Mouse (Mus musculus) C2C12 (cell line): ENCODE data around the gene Gucy2c. TPM values are rescaled to one million over a fixed set of nuclear protein-coding genes. Genes with fewer than 3 reads are reported as not detected.

Experiments used
- H3K27me3 ChIP-seq: one replicate; pipeline ENCODE4 v1.6.1; 2011; ENCODE audit not compliant: control insufficient read depth, insufficient read depth, insufficient read length
- H3K36me3 ChIP-seq: one replicate; pipeline ENCODE4 v1.6.1; 2011; ENCODE audit not compliant: control insufficient read depth, insufficient read depth
- H3K4me3 ChIP-seq: one replicate; pipeline ENCODE4 v1.5.1; 2011; ENCODE audit warnings: mild to moderate bottlenecking, control low read depth; ENCODE audit not compliant: poor library complexity, insufficient read depth, severe bottlenecking
- H3K79me2 ChIP-seq: one replicate; pipeline ENCODE4 v1.6.1; 2011; ENCODE audit not compliant: control insufficient read depth, insufficient read depth
- H3K79me3 ChIP-seq: one replicate; pipeline ENCODE4 v1.6.1; 2011; ENCODE audit warnings: low read depth, control low read depth
- H3ac ChIP-seq: one replicate; pipeline ENCODE3; 2011; ENCODE audit warnings: low read depth; ENCODE audit not compliant: control insufficient read depth, insufficient read length
- CEBPB ChIP-seq: IDR thresholded peaks from one replicate; pipeline ENCODE4 v1.6.1; 2011; ENCODE audit warnings: low read depth, mild to moderate bottlenecking, control low read depth, moderate library complexity
- CTCF ChIP-seq: IDR thresholded peaks from one replicate; pipeline ENCODE4 v1.5.1; 2011; ENCODE audit not compliant: control insufficient read depth, insufficient read depth, insufficient read length
- FOSL1 ChIP-seq: IDR thresholded peaks from one replicate; pipeline ENCODE4 v1.8.0; 2011; ENCODE audit warnings: mild to moderate bottlenecking, low read length; ENCODE audit not compliant: poor library complexity, insufficient read depth, severe bottlenecking
- MAX ChIP-seq: IDR thresholded peaks from one replicate; pipeline ENCODE4 v1.6.1; 2011; ENCODE audit warnings: mild to moderate bottlenecking, control low read depth
- MYOD1 ChIP-seq: IDR thresholded peaks from one replicate; pipeline ENCODE4 v1.6.1; 2011; ENCODE audit warnings: low read depth; ENCODE audit not compliant: control insufficient read depth, insufficient read length
- MYOG ChIP-seq: IDR thresholded peaks from one replicate; pipeline ENCODE4 v1.6.1; 2011; ENCODE audit not compliant: control insufficient read depth, insufficient read length; ENCODE audit errors: extremely low read depth
- USF1 ChIP-seq: IDR thresholded peaks from one replicate; pipeline ENCODE4 v1.6.1; 2011; ENCODE audit warnings: low read depth, mild to moderate bottlenecking, control low read depth, moderate library complexity
- polyA plus RNA-seq: library from polyadenylated mRNA; unstranded; fragments of >200 nt; fragmentation: generic; extraction: Trizol; gene quantifications from one replicate; pipeline ENCODE4 v1.2.1, GENCODE M21; 2012; ENCODE audit warnings: missing spikeins

Gene Gucy2c
- polyA plus RNA-seq, 1 experiment = 0.01 TPM

DNA sequence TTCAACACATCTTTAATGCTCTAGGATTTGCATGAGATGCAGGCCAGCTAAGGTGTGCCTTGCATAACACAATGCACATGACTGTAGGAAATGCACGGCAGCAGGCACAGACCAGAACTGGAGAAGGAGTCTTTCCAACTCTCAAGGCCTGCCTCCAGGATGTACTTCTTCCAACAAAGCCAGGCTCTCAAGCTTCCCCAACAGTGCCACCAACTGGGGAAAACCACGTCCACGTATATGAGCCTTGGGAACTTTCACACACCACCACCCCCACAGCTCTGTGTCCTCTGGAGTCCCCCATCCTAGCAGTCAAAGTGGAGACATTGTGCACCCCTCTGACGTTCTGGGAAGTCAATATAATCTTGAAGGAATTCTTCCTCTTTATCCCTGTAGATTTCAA, 31.6 kb upstream of the Gucy2c start:
- Histone ChIP-seq H3K4me3 (no peak overlapping the region), H3ac (no peak overlapping the region), H3K79me3 (peaks cover 18% of the 10 kb centered on the region), H3K27me3 (no peaks in the 10 kb centered on the region), H3K36me3 (peaks cover 71% of the 10 kb centered on the region), H3K79me2 (peaks cover 45% of the 10 kb centered on the region)
- TF ChIP-seq CTCF = no peak
- no peak for TF ChIP-seq MYOD1

GRCm38 (mm10) chr6:136811196-136811595, 29.6 kb upstream of the Gucy2c start:
- no peak overlapping the region for H3K4me3 ChIP-seq
- peaks cover 33% of the 10 kb centered on the region for H3K79me2 ChIP-seq
- peaks cover 60% of the 10 kb centered on the region for H3K36me3 ChIP-seq
- TF ChIP-seq CTCF (no peak), MYOG (no peak), MAX (no peak), FOSL1 (no peak), MYOD1 (no peak), USF1 (no peak), CEBPB (no peak)
- no peak overlapping the region for H3ac ChIP-seq
- no peaks in the 10 kb centered on the region for H3K27me3 ChIP-seq
- H3K79me3 ChIP-seq = peaks cover 18% of the 10 kb centered on the region

DNA sequence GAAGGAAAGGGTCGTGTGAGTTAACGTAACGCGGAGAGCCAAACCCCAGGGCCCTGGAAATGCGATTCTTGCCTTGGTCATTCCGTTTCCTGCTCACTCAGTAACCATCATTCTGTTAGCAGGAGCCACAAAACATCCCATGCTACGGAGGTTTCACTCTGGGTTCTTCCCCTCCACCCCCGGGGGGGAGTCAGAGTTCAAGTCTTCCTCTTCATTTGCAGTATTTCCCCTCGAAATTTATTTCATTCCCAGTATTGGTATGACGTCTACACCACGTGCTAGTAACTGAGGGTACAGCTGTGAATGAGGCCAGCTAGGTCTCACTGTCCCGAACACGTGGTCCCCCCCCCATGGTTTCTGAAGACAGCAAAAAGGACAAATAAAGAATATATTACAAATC, 28.1 kb upstream of the Gucy2c start:
- TF ChIP-seq FOSL1 (no peak), CEBPB (no peak), MYOD1 (no peak), MAX (no peak), USF1 (no peak), CTCF (no peak)
- Histone ChIP-seq H3ac (no peak overlapping the region), H3K79me2 (peaks cover 33% of the 10 kb centered on the region), H3K79me3 (peaks cover 18% of the 10 kb centered on the region), H3K4me3 (peak overlapping the region; percentile 64), H3K27me3 (no peaks in the 10 kb centered on the region), H3K36me3 (peaks cover 46% of the 10 kb centered on the region)

DNA sequence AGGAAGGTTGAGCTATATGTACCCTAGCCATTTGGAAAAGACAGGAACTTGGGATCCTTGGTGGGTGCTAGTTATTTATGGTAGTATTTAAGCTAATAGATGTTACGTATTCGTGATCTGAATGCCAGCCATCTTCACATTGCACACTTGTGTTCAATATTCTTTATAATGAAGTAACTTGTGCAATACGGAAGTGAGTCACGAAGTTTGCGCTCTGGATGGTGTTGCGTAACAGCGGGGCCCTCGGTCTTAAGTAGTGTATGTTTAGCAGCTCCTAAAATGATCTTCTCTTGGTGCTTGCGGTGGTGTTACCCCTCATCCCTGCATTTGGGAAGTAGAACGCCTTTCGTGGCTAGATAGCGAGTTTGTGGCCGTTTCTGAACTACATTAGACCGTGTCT, 27.5 kb upstream of the Gucy2c start:
- peaks cover 40% of the 10 kb centered on the region for H3K36me3 ChIP-seq
- H3K27me3 ChIP-seq = no peaks in the 10 kb centered on the region
- H3ac ChIP-seq = peak overlapping the region; percentile 87
- peaks cover 33% of the 10 kb centered on the region for H3K79me2 ChIP-seq
- TF ChIP-seq MAX (no peak), CEBPB (peak; percentile 100)
- H3K79me3 ChIP-seq = peaks cover 18% of the 10 kb centered on the region
- peak overlapping the region; percentile 64 for H3K4me3 ChIP-seq

DNA sequence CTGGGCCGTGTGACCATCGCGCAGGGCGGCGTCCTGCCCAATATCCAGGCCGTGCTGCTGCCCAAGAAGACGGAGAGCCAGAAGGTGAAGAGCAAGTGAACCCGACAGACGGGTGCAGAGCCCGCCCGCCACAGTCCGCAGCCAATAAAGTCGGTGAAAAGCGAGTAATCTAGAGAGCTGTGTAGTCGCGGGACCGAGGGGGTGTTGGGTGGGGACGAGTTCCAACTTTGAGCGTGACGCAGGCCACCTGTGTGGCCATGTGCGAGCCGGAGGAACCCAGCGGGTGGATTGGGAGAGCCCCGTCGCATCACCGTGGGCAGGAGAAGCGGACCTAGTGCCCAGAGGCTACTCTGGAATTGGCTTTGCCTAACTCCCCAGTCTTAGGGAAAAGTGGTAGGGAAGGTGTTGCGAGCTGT, 27.1 kb upstream of the Gucy2c start:
- Histone ChIP-seq H3K79me3 (peaks cover 18% of the 10 kb centered on the region), H3K36me3 (peaks cover 36% of the 10 kb centered on the region), H3K79me2 (peaks cover 33% of the 10 kb centered on the region), H3ac (peak overlapping the region; percentile 87), H3K4me3 (peak overlapping the region; percentile 64), H3K27me3 (no peaks in the 10 kb centered on the region)
- TF ChIP-seq FOSL1 (no peak), CEBPB (no peak), MYOD1 (no peak), USF1 (no peak), CTCF (no peak), MAX (no peak), MYOG (no peak)

DNA sequence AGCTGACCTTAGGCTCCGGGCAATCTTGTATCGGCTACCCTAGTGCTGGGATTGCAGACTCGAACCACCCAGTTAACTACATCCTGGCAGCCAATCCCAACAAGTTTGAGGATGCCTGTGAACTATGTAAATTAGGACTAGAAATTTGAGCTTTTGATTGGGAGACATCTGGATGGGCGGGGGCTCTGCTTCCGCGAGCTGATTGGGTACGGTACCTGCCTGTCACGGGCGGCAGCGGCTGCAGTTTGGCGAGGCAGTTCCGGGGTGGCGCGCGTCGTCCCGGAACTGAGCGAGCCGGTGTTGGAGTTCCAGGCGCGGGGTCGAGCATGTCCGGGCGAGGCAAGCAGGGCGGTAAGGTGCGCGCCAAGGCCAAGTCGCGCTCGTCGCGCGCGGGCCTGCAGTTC, 26.5 kb upstream of the Gucy2c start, which contains the start of gene H2afj:
H2afj (plus strand) TSS at position 231 of the 404 bp plus-strand sequence.
- Histone ChIP-seq H3K36me3 (peaks cover 30% of the 10 kb centered on the region), H3K4me3 (peak within 1 kb of the TSS; percentile 64), H3K27me3 (no peaks in the 10 kb centered on the region), H3ac (peak within 1 kb of the TSS; percentile 87), H3K79me2 (peaks cover 33% of the 10 kb centered on the region), H3K79me3 (peaks cover 18% of the 10 kb centered on the region)
- no peak for TF ChIP-seq FOSL1
- TF ChIP-seq MYOG = no peak
- no peak for TF ChIP-seq USF1
